Mouse (Mus musculus) neural tube, postnatal 0 days (tissue): ENCODE measurements around the gene Abcc6. TPM values are rescaled to one million over a fixed set of nuclear protein-coding genes. Genes with fewer than 3 reads are reported as not detected.

Experiments used
- polyA plus RNA-seq: library from polyadenylated mRNA; unstranded; fragments of >200 nt; fragmentation: Nextera tagmentation; extraction: Ambion mirVana; gene quantifications from 2 replicates; pipeline ENCODE4 v1.2.1, GENCODE M21; 2015

Gene Abcc6
- polyA plus RNA-seq = 0.41 and 0.76 TPM in 2 replicates

DNA sequence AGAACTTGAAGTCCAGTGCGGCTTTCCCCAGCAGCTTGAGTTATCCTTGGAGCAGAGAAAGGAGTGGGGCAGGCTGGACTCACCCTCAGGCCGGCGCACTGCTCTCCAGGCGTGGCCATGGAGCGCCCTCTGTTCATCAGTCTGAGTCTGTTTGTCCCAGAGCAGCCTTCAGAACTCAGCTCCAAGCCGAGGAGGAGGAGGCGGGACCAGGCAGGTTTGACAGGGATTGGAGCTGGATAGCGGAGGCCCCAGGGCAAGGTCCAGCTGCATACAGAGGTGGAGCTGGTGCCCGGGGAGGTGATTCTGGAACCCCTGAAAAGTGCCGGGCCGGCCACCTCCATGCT lies at the start of gene Abcc6:
Gene Abcc6 (minus strand): TSS at position 158 of the 344 bp plus-strand sequence.

GRCm38 (mm10) chr7:46033109-46033869 lies 3.2 kb upstream of the Abcc6 start, which contains the start of gene Nomo1:
TSS of gene Nomo1 (plus strand) at chr7:46033698.

DNA sequence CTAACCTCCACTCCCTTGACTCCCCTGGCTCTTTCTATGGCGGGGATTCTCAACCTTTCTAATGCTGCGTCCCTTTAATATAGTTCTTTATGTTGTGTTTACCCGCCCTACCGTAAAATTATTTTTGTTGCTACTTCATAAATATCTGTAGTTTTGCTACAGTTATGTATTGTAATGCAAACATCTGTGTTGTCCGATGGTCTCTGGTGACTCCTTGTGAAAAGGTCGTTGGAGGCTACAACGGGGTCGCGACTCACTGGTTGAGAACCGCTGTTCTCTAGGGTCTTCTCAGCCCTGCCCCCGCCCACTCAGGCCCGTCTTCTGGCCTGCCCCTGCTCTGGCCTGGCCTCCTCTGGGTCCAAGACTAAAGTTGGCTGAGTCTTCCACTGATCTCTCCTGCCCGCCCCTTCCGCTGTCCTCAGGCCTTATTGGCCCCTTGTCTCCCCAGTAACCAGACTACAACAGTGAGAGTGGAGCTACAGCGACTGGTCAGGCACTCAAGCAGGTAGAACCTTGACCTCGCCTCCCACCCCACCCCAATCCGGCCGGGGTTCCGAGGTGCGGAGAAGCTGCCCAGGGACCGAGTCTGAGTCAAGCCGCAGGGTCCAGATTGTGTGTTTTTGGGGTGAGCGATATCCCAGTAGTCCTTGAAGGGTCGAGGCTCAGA lies 106.2 kb downstream of the Abcc6 start, which contains the start of gene Ccdc114:
Gene Ccdc114 (plus strand): TSS at position 311 of the 667 bp plus-strand sequence.

GRCm38 (mm10) chr7:45921242-45921621 lies 108.9 kb downstream of the Abcc6 start, which contains the start of gene Emp3:
TSS of gene Emp3 (minus strand) at chr7:45921404.

Other genes with a start within 250 kb of the Abcc6 start
- 19.1 and 20.2 TPM in 2 replicates for gene Lmtk3, start 246.6 kb downstream of the Abcc6 start, polyA plus RNA-seq
- 9.0 and 9.5 TPM in 2 replicates for gene Sult2b1, start 245.6 kb downstream of the Abcc6 start, polyA plus RNA-seq
- gene Cyth2, start 215.7 kb downstream of the Abcc6 start, polyA plus RNA-seq = 202 and 212 TPM in 2 replicates
- gene Kcnj14, start 205.5 kb downstream of the Abcc6 start, polyA plus RNA-seq = 2.1 and 2.3 TPM in 2 replicates
- gene Grwd1, start 199.4 kb downstream of the Abcc6 start, polyA plus RNA-seq = 41.4 and 43.8 TPM in 2 replicates
- gene Kdelr1, start 157.5 kb downstream of the Abcc6 start, polyA plus RNA-seq = 51.6 and 60.3 TPM in 2 replicates
- gene Grin2d, start 151.9 kb downstream of the Abcc6 start, polyA plus RNA-seq = 7.6 and 9.0 TPM in 2 replicates
- gene Syngr4, start 133.6 kb downstream of the Abcc6 start, polyA plus RNA-seq = 0.34 TPM in 1 of 2 replicates, not detected in the other
- 7.3 and 8.2 TPM in 2 replicates for gene Tmem143, start 133.4 kb downstream of the Abcc6 start, polyA plus RNA-seq
- 56.9 and 74.0 TPM in 2 replicates for gene Emp3, start 108.9 kb downstream of the Abcc6 start, polyA plus RNA-seq
- gene Ccdc114, start 106.2 kb downstream of the Abcc6 start, polyA plus RNA-seq = 6.9 and 7.0 TPM in 2 replicates
- 36.7 and 41.6 TPM in 2 replicates for gene Nomo1, start 3.4 kb upstream of the Abcc6 start, polyA plus RNA-seq
- gene Kcnj11, start 70.5 kb upstream of the Abcc6 start, polyA plus RNA-seq = 2.6 and 3.5 TPM in 2 replicates
- 11.4 and 13.1 TPM in 2 replicates for gene Abcc8, start 149.7 kb upstream of the Abcc6 start, polyA plus RNA-seq
- gene Ush1c, start 208.2 kb upstream of the Abcc6 start, polyA plus RNA-seq = 0.75 and 1.5 TPM in 2 replicates
- gene Otog, start 210.7 kb upstream of the Abcc6 start, polyA plus RNA-seq = 0.08 TPM in 1 of 2 replicates, not detected in the other